Mouse (Mus musculus): ENCODE data around the gene Aamp. TPM values are rescaled to one million over a fixed set of nuclear protein-coding genes. Genes with fewer than 3 reads are reported as not detected.

Aamp gene
- polyA plus RNA-seq, 1 experiment from 2014 or later, result 261 TPM

DNA sequence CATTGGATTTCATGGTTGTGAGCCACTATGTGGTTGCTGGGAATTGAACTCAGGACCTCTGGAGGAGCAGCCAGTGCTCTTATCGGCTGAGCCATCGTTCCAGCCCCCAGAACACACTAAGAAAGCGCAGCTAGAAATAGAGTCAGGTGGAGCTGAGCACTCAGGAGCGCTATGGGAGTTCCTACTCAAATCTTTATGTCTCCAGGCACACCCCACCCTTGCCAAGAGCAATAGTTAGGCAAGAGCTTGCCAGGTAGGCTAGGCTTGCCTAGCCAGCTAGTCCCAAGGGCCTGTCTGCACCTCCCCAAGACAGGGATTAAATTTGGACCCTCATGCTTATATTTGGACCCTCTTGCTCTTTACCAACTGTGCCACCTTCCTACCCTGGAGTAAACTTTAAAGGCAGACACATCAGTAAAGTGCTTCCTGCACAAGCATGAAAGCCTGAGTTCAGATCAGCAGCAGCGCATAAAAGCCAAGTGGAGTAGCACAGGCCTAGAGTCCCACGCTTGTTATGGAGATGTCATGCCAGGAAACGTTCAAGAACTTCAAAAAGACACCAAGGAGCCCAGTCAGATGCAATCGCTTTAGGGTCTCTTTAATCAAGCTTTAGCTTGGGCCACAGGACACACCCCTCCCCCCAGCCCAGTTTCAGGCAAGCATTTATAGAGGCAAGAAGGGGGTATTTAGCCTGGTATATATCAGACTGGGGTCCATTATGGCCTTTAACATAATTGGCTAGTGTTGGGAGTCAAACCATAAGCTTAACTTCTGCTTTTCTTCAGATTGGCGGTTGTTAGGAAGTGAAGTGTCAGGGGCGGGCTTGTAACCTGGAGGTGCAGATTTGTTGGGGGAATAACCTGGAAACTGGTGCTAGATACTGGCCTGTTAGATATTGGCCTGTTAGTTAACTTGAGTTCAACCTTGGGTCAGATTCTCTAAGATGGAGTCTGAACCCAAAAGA lies 23.7 kb upstream of the Aamp start:
- H3K27ac ChIP-seq, result no peak overlapping the region
- H3K27me3 ChIP-seq (ENCODE audit: insufficient read depth, poor library complexity, severe bottlenecking), result no peaks in the 10 kb centered on the region
- H3K36me3 ChIP-seq, result no peaks in the 10 kb centered on the region
- no peaks in the 10 kb centered on the region for H3K9me3 ChIP-seq
- no peak for DNase-seq (ENCODE audit: low spot score)
- WGBS, result 71% methylated on average over 10 of the region's 10 CpGs
- peaks cover 53% of the 10 kb centered on the region for H3K4me1 ChIP-seq
- no peak overlapping the region for H3K4me3 ChIP-seq

GRCm38 (mm10) chr1:74307146-74307545 lies 22.6 kb upstream of the Aamp start:
- 81% methylated on average over 1 of the region's 1 CpGs for WGBS
- H3K36me3 ChIP-seq, result no peaks in the 10 kb centered on the region
- no peaks in the 10 kb centered on the region for H3K27me3 ChIP-seq (ENCODE audit: insufficient read depth, poor library complexity, severe bottlenecking)
- no peak overlapping the region for H3K27ac ChIP-seq
- H3K9me3 ChIP-seq, result no peaks in the 10 kb centered on the region
- H3K4me1 ChIP-seq, result peaks cover 50% of the 10 kb centered on the region
- H3K4me3 ChIP-seq, result no peak overlapping the region
- no peak for DNase-seq (ENCODE audit: low spot score)

DNA sequence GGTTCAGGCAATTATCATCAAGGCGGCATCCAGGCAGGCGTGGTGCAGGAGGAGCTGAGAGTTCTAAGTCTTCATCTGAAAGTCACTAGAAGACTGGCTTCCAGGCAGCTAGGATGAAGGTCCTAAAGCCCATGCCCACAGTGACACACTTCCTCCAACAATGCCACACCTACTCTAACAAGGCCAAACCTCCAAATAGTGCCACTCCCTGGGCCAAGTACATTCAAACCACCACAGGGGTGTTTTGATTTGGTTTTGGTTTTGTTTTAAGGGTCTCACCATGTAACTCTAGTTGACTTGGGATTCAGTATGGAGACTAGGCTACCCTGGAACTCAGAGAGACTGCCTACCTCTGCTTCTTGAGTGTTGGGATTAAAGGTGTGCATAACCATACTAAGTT lies 21.0 kb upstream of the Aamp start, which contains the start of gene Tmbim1:
Gene Tmbim1 (minus strand): TSS at position 101 of the 400 bp plus-strand sequence.
- H3K27ac ChIP-seq, result peak within 1 kb of the TSS; percentile 96
- H3K36me3 ChIP-seq, result no peaks in the 10 kb centered on the region
- no peak for DNase-seq (ENCODE audit: low spot score)
- H3K9me3 ChIP-seq, result no peaks in the 10 kb centered on the region
- WGBS, result 85% methylated on average over 2 of the region's 2 CpGs
- peaks cover 60% of the 10 kb centered on the region for H3K4me1 ChIP-seq
- no peaks in the 10 kb centered on the region for H3K27me3 ChIP-seq (ENCODE audit: insufficient read depth, poor library complexity, severe bottlenecking)
- peak within 1 kb of the TSS; percentile 68 for H3K4me3 ChIP-seq

DNA sequence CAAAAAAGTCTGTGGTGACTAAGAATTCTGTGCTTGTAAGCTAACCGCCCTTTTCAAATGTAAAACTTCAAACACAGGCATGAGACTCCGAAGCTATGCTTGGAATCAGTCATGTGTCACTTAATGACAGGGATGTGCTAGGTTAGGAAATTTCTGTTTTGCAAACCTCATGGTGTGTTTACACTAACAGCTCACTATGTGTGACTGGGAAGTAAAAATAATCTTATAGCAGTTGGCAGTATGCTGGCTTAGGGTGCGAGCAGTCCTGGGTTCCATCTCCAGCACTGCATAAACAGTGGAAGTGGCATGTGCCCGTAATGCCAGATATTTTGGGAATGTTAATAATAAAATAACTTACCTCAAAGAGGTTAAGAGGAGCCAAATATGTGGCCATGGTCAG lies 20.4 kb upstream of the Aamp start:
- H3K27me3 ChIP-seq (ENCODE audit: insufficient read depth, poor library complexity, severe bottlenecking), result no peaks in the 10 kb centered on the region
- no peak overlapping the region for H3K27ac ChIP-seq
- WGBS, result 66% methylated on average over 4 of the region's 4 CpGs
- H3K9me3 ChIP-seq, result no peaks in the 10 kb centered on the region
- H3K4me3 ChIP-seq, result no peak overlapping the region
- no peak for DNase-seq (ENCODE audit: low spot score)
- peaks cover 64% of the 10 kb centered on the region for H3K4me1 ChIP-seq
- H3K36me3 ChIP-seq, result no peaks in the 10 kb centered on the region

GRCm38 (mm10) chr1:74304339-74304790 lies 19.8 kb upstream of the Aamp start:
- Histone ChIP-seq H3K36me3 (no peaks in the 10 kb centered on the region), H3K27me3 (ENCODE audit: insufficient read depth, poor library complexity, severe bottlenecking) (no peaks in the 10 kb centered on the region), H3K4me3 (peak overlapping the region; percentile 68), H3K9me3 (no peaks in the 10 kb centered on the region), H3K27ac (peak overlapping the region; percentile 96), H3K4me1 (peaks cover 64% of the 10 kb centered on the region)
- no peak for DNase-seq (ENCODE audit: low spot score)
- 4% methylated on average over 12 of the region's 12 CpGs for WGBS

- no peaks in the 10 kb centered on the region for H3K9me3 ChIP-seq
- peaks cover 65% of the 10 kb centered on the region for H3K4me1 ChIP-seq
- under 1% methylated on average over 56 of the region's 56 CpGs for WGBS
- H3K4me3 ChIP-seq, result peak overlapping the region; percentile 68
- H3K27ac ChIP-seq, result peak overlapping the region; percentile 96
- no peaks in the 10 kb centered on the region for H3K36me3 ChIP-seq
- H3K27me3 ChIP-seq (ENCODE audit: insufficient read depth, poor library complexity, severe bottlenecking), result no peaks in the 10 kb centered on the region
- DNase-seq (ENCODE audit: low spot score), result peak; percentile 88
Measured at GRCm38 (mm10) chr1:74303509-74304338, 19.2 kb upstream of the Aamp start.

DNA sequence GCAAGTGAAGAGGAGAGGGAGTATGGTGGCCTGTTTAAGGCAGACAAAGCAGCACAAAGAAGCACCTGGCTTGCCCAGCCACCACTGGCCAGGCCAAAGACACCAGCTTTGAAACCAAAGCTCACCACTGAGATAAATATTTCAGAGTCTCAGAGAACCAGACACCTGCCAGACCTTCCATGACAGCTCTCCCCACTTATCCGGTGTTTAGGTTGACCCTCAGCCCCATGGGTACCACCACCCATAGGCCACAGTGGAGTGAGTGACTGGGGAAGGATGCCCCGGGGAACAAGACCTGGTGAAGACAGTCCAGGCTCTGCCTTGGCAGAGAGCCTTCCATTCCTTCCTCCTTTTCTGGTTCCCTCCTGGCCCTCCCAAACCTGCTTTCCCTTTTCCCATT lies 18.3 kb upstream of the Aamp start:
- WGBS, result 63% methylated on average over 2 of the region's 2 CpGs
- peaks cover 66% of the 10 kb centered on the region for H3K4me1 ChIP-seq
- no peak for DNase-seq (ENCODE audit: low spot score)
- H3K9me3 ChIP-seq, result no peaks in the 10 kb centered on the region
- no peaks in the 10 kb centered on the region for H3K27me3 ChIP-seq (ENCODE audit: insufficient read depth, poor library complexity, severe bottlenecking)
- H3K4me3 ChIP-seq, result peak overlapping the region; percentile 68
- H3K27ac ChIP-seq, result 0 out of 2 replicates have a peak overlapping the region, but pooled peaks have one; percentile 37
- peaks cover 4% of the 10 kb centered on the region; the same call in 1 of the 2 replicates for H3K36me3 ChIP-seq

- WGBS, result 85% methylated on average over 7 of the region's 7 CpGs
- peak overlapping the region; percentile 68 for H3K4me3 ChIP-seq
Measured at GRCm38 (mm10) chr1:74302229-74302628, 17.7 kb upstream of the Aamp start.

GRCm38 (mm10) chr1:74300347-74301110 lies 16.0 kb upstream of the Aamp start:
- 62% methylated on average over 6 of the region's 6 CpGs for WGBS
- H3K27ac ChIP-seq, result peak overlapping the region; percentile 26; the same call in 1 of the 2 replicates

More at GRCm38 (mm10) chr1:74302229-74302628, 17.7 kb upstream of the Aamp start:
- Histone ChIP-seq H3K36me3 (peaks cover 4% of the 10 kb centered on the region; the same call in 1 of the 2 replicates), H3K4me1 (peaks cover 71% of the 10 kb centered on the region), H3K27me3 (ENCODE audit: insufficient read depth, poor library complexity, severe bottlenecking) (no peaks in the 10 kb centered on the region), H3K9me3 (no peaks in the 10 kb centered on the region), H3K27ac (0 out of 2 replicates have a peak overlapping the region, but pooled peaks have one; percentile 37)
- DNase-seq (ENCODE audit: low spot score), result no peak

GRCm38 (mm10) chr1:74298996-74299395 lies 14.5 kb upstream of the Aamp start:
- Histone ChIP-seq H3K27ac (peak overlapping the region; percentile 93), H3K27me3 (ENCODE audit: insufficient read depth, poor library complexity, severe bottlenecking) (no peaks in the 10 kb centered on the region), H3K9me3 (no peaks in the 10 kb centered on the region), H3K4me3 (no peak overlapping the region), H3K36me3 (peaks cover 8% of the 10 kb centered on the region; the same call in 1 of the 2 replicates), H3K4me1 (peaks cover 93% of the 10 kb centered on the region)
- no peak for DNase-seq (ENCODE audit: low spot score)
- WGBS, result 52% methylated on average over 5 of the region's 5 CpGs

More at GRCm38 (mm10) chr1:74300347-74301110, 16.0 kb upstream of the Aamp start:
- peaks cover 4% of the 10 kb centered on the region; the same call in 1 of the 2 replicates for H3K36me3 ChIP-seq
- DNase-seq (ENCODE audit: low spot score), result no peak
- H3K4me1 ChIP-seq, result peaks cover 88% of the 10 kb centered on the region
- H3K9me3 ChIP-seq, result no peaks in the 10 kb centered on the region
- H3K4me3 ChIP-seq, result no peak overlapping the region
- no peaks in the 10 kb centered on the region for H3K27me3 ChIP-seq (ENCODE audit: insufficient read depth, poor library complexity, severe bottlenecking)

DNA sequence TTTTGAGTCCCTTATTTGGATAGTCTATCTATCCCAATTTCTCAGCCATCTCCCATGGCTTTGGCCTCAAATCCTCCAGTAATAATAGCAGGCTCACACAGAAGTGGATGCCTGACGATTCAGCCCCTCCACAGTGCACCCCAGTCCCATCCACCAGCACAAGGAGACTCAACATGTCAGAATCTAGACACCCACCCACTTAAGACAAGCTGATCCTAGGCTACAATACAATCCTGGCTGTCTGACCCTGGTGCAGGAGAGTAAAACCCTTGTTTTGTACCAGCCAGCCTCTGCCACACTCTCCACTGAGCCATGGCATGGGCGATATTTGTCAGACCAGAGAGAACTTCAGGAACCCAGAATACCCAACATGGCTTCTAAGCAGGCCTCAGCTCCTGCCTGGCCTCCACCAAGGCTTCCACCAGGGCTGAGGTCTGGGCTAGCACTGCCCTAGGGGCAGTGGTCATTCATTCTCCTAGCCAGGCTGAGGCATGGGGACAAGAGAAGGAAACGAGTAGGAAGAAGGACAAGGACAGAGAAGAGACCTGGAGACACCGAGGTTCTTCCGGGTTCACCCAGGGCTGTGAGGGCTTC lies 13.7 kb upstream of the Aamp start:
- WGBS, result 85% methylated on average over 5 of the region's 5 CpGs
- no peak for DNase-seq (ENCODE audit: low spot score)
- Histone ChIP-seq H3K4me3 (no peak overlapping the region), H3K4me1 (peaks cover 95% of the 10 kb centered on the region), H3K27ac (peak overlapping the region; percentile 93), H3K27me3 (ENCODE audit: insufficient read depth, poor library complexity, severe bottlenecking) (no peaks in the 10 kb centered on the region), H3K9me3 (no peaks in the 10 kb centered on the region), H3K36me3 (peaks cover 15% of the 10 kb centered on the region; the same call in 1 of the 2 replicates)

- Histone ChIP-seq H3K4me3 (no peak overlapping the region), H3K27me3 (ENCODE audit: insufficient read depth, poor library complexity, severe bottlenecking) (no peaks in the 10 kb centered on the region), H3K27ac (peak overlapping the region; percentile 93), H3K9me3 (no peaks in the 10 kb centered on the region), H3K4me1 (peaks cover 96% of the 10 kb centered on the region), H3K36me3 (peaks cover 25% of the 10 kb centered on the region)
- DNase-seq (ENCODE audit: low spot score), result peak; percentile 84
- WGBS, result 41% methylated on average over 3 of the region's 3 CpGs
Measured at GRCm38 (mm10) chr1:74297269-74297668, 12.7 kb upstream of the Aamp start.

All from heart, embryonic 10.5 days (tissue).